Mouse (Mus musculus) stomach, postnatal 0 days (tissue): ENCODE measurements at regions not wholly inside any gene's neighbourhood (a gene's known extent, or its start where the extent isn't known, plus 50 kb on each side); places are given as distances from the start of the nearest gene placed in this dataset.

ENCODE experiments used
- ATAC-seq: fragments of 200-750 bp; cut with Nextera tagmentation; 2 replicates; pipeline ENCODE4 v1.8.0; 2017; ENCODE audit not compliant: low FRiP score, low TSS enrichment
- DNase-seq: peaks from one replicate; pipeline ENCODE4 v3.0.0-alpha.2; 2016; ENCODE audit warnings: low spot score
- H3K27ac ChIP-seq: fragments of 300-500 bp; sonication (generic); replicated peaks from 2 replicates; pipeline ENCODE4 v1.5.1; 2014; ENCODE audit warnings: mild to moderate bottlenecking, control low read depth
- H3K27me3 ChIP-seq: fragments of 300-500 bp; sonication (generic); 2 replicates; pipeline ENCODE4 v1.6.1; 2014; ENCODE audit warnings: low read length; ENCODE audit not compliant: control insufficient read depth, insufficient read depth
- H3K36me3 ChIP-seq: fragments of 300-500 bp; sonication (generic); 2 replicates; pipeline ENCODE4 v1.6.1; 2014; ENCODE audit warnings: low read length, mixed read lengths; ENCODE audit not compliant: control insufficient read depth, insufficient read depth
- H3K4me1 ChIP-seq: fragments of 300-500 bp; sonication (generic); replicated peaks from 2 replicates; pipeline ENCODE4 v1.6.1; 2014; ENCODE audit warnings: antibody characterized with exemption; ENCODE audit not compliant: control insufficient read depth, insufficient read depth
- H3K4me2 ChIP-seq: fragments of 300-500 bp; sonication (generic); replicated peaks from 2 replicates; pipeline ENCODE4 v1.6.1; 2014; ENCODE audit warnings: low read depth, mild to moderate bottlenecking, control low read depth, moderate library complexity
- H3K4me3 ChIP-seq: fragments of 300-500 bp; sonication (generic); 2 replicates; pipeline ENCODE4 v1.5.1; 2014; ENCODE audit warnings: low read depth, low read length, control low read depth
- H3K9ac ChIP-seq: fragments of 300-500 bp; sonication (generic); 2 replicates; pipeline ENCODE4 v1.6.1; 2014; ENCODE audit warnings: mild to moderate bottlenecking, low read length, control low read depth, mixed read lengths
- H3K9me3 ChIP-seq: fragments of 300-500 bp; sonication (generic); 2 replicates; pipeline ENCODE4 v1.6.1; 2016; ENCODE audit warnings: low read length; ENCODE audit not compliant: control insufficient read depth
- CTCF ChIP-seq: IDR thresholded peaks from 2 replicates; pipeline ENCODE4 v1.5.1; 2016; ENCODE audit warnings: antibody characterized with exemption, low read depth, mild to moderate bottlenecking, moderate library complexity
- EP300 ChIP-seq: optimal IDR thresholded peaks from 2 replicates; pipeline ENCODE3; 2016; ENCODE audit warnings: antibody characterized with exemption
- WGBS: fragments of 180-500 bp; shearing (Covaris S2); extraction: QIAGEN DNeasy Blood & Tissue Kit; methylation state at CpG from one replicate; pipeline ENCODE4 v1.1.7; 2014; 5-methylcytosine and 5-hydroxymethylcytosine counted together

- no peak for ATAC-seq
- H3K4me1 ChIP-seq = no peaks in the 10 kb centered on the region; the same call in 1 of the 2 replicates
- WGBS = 87% methylated on average over 10 of the region's 10 CpGs
Observed at GRCm38 (mm10) chr3:8751356-8751755, 858.5 kb downstream of the Zfp704 start.

GRCm38 (mm10) chr3:8750858-8751257 lies 859.0 kb downstream of the Zfp704 start:
- no peaks in the 10 kb centered on the region for H3K27me3 ChIP-seq
- no peaks in the 10 kb centered on the region for H3K36me3 ChIP-seq
- H3K27ac ChIP-seq = no peak overlapping the region
- no peak overlapping the region for H3K4me3 ChIP-seq
- H3K4me2 ChIP-seq = no peak overlapping the region
- H3K9ac ChIP-seq = no peak overlapping the region
- 54% methylated on average over 4 of the region's 4 CpGs for WGBS
- TF ChIP-seq EP300 (no peak), CTCF (no peak)
- no peaks in the 10 kb centered on the region for H3K9me3 ChIP-seq
- no peaks in the 10 kb centered on the region; the same call in 1 of the 2 replicates for H3K4me1 ChIP-seq
- no peak for DNase-seq
- ATAC-seq = no peak

More at GRCm38 (mm10) chr3:8751356-8751755, 858.5 kb downstream of the Zfp704 start:
- DNase-seq = no peak
- H3K4me3 ChIP-seq = no peak overlapping the region
- H3K9me3 ChIP-seq = no peaks in the 10 kb centered on the region
- TF ChIP-seq CTCF (no peak), EP300 (no peak)
- no peak overlapping the region for H3K4me2 ChIP-seq
- H3K9ac ChIP-seq = no peak overlapping the region
- no peaks in the 10 kb centered on the region for H3K36me3 ChIP-seq
- no peaks in the 10 kb centered on the region for H3K27me3 ChIP-seq
- H3K27ac ChIP-seq = no peak overlapping the region

GRCm38 (mm10) chr3:8750162-8750561 lies 859.7 kb downstream of the Zfp704 start:
- Histone ChIP-seq H3K9me3 (no peaks in the 10 kb centered on the region), H3K4me3 (no peak overlapping the region), H3K27ac (no peak overlapping the region), H3K9ac (no peak overlapping the region), H3K4me2 (no peak overlapping the region), H3K4me1 (no peaks in the 10 kb centered on the region; the same call in 1 of the 2 replicates), H3K36me3 (no peaks in the 10 kb centered on the region), H3K27me3 (no peaks in the 10 kb centered on the region)
- TF ChIP-seq EP300 (no peak), CTCF (no peak)
- ATAC-seq (no peak), DNase-seq (no peak)
- 81% methylated on average over 11 of the region's 11 CpGs for WGBS

GRCm38 (mm10) chr3:8747201-8747600 lies 862.7 kb downstream of the Zfp704 start:
- Histone ChIP-seq H3K9ac (no peak overlapping the region), H3K4me1 (no peaks in the 10 kb centered on the region), H3K4me2 (no peak overlapping the region), H3K36me3 (no peaks in the 10 kb centered on the region), H3K27ac (no peak overlapping the region), H3K9me3 (no peaks in the 10 kb centered on the region), H3K4me3 (no peak overlapping the region), H3K27me3 (no peaks in the 10 kb centered on the region)
- TF ChIP-seq CTCF = no peak
- DNase-seq (no peak), ATAC-seq (no peak)
- 83% methylated on average over 4 of the region's 4 CpGs for WGBS

- no peak for TF ChIP-seq CTCF
- TF ChIP-seq EP300 = no peak
- ATAC-seq (no peak), DNase-seq (no peak)
- no peak overlapping the region for H3K9ac ChIP-seq
- H3K4me3 ChIP-seq = no peak overlapping the region
- WGBS = 96% methylated on average over 3 of the region's 3 CpGs
- H3K9me3 ChIP-seq = no peaks in the 10 kb centered on the region
- no peak overlapping the region for H3K27ac ChIP-seq
- no peak overlapping the region for H3K4me2 ChIP-seq
- H3K4me1 ChIP-seq = no peaks in the 10 kb centered on the region
- no peaks in the 10 kb centered on the region for H3K27me3 ChIP-seq
- no peaks in the 10 kb centered on the region for H3K36me3 ChIP-seq
Observed at GRCm38 (mm10) chr3:8746677-8747076, 863.2 kb downstream of the Zfp704 start.

- Histone ChIP-seq H3K4me3 (no peak overlapping the region), H3K4me1 (no peaks in the 10 kb centered on the region), H3K9ac (no peak overlapping the region), H3K9me3 (no peaks in the 10 kb centered on the region), H3K27ac (no peak overlapping the region), H3K27me3 (no peaks in the 10 kb centered on the region), H3K4me2 (no peak overlapping the region), H3K36me3 (no peaks in the 10 kb centered on the region)
- DNase-seq (no peak), ATAC-seq (no peak)
- WGBS = 97% methylated on average over 1 of the region's 1 CpGs
- TF ChIP-seq CTCF (no peak), EP300 (no peak)
Observed at GRCm38 (mm10) chr3:8746037-8746436, 863.8 kb downstream of the Zfp704 start.
